Mouse (Mus musculus) heart, adult 2 months (tissue): Measurements from ENCODE around the gene Dnajc8.

Experiments
- CTCF ChIP-seq: fragments of 200-600 bp; IDR thresholded peaks from 2 replicates; pipeline ENCODE4 v1.8.1; 2022; ENCODE audit warnings: antibody characterized with exemption, mild to moderate bottlenecking, moderate library complexity
- POLR2A ChIP-seq: fragments of 200-500 bp; IDR thresholded peaks from 2 replicates; pipeline ENCODE4 v1.6.1; 2011; ENCODE audit warnings: mild to moderate bottlenecking, low read depth, low read length, control low read depth; ENCODE audit not compliant: insufficient read depth

DNA sequence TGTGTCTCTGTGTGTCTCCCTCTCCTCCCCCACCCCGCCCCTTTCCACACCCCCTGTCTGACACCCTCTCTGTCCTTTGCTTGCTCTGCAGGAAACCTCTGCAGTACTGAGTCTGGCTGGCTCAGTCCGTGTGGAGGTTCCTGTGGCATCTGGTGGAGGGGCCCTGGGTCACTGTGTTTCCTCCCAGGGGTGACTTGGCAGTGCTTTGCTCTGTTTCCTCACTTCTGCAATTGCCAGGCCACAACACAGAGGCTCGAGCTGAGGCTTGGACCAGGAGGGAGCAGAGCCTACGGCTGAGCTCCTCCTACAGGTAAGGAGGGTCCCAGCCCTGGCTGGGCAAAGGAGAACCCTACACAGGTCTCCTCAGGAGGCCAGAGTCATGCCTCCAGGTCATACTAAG is 28.6 kb downstream of the Dnajc8 start, which contains the start of gene Ptafr:
- TF ChIP-seq POLR2A (peak; percentile 55), CTCF (no peak)
